Mouse (Mus musculus): ENCODE results near the gene 1700013H16Rik. TPM values are rescaled to one million over a fixed set of nuclear protein-coding genes. Genes with fewer than 3 reads are reported as not detected.

Gene 1700013H16Rik
- polyA plus RNA-seq, 1 experiment from 2014 or later = 0.15 TPM

- Histone ChIP-seq H3K4me3 (ENCODE audit: low read depth, low read length) (no peak overlapping the region), H3K4me1 (ENCODE audit: control insufficient read depth, insufficient read depth, low read length) (no peaks in the 10 kb centered on the region), H3K27me3 (ENCODE audit: control insufficient read depth, insufficient read depth, low read length) (no peaks in the 10 kb centered on the region), H3K9ac (ENCODE audit: low read length) (no peak overlapping the region), H3K4me2 (no peak overlapping the region), H3K36me3 (ENCODE audit: control insufficient read depth, insufficient read depth, low read length) (no peaks in the 10 kb centered on the region), H3K9me3 (ENCODE audit: control insufficient read depth, low read length) (no peaks in the 10 kb centered on the region), H3K27ac (ENCODE audit: low read depth, low read length) (no peak overlapping the region)
- ATAC-seq (ENCODE audit: low FRiP score) (no peak), DNase-seq (ENCODE audit: low spot score, missing footprints) (no peak)
- 69% methylated on average over 3 of the region's 3 CpGs for WGBS
Measured at GRCm38 (mm10) chrX:53702673-53703072, 55.0 kb downstream of the 1700013H16Rik start.

- no peak overlapping the region for H3K4me3 ChIP-seq (ENCODE audit: low read depth, low read length)
- no peak overlapping the region for H3K9ac ChIP-seq (ENCODE audit: low read length)
- H3K36me3 ChIP-seq (ENCODE audit: control insufficient read depth, insufficient read depth, low read length) = no peaks in the 10 kb centered on the region
- no peak overlapping the region for H3K27ac ChIP-seq (ENCODE audit: low read depth, low read length)
- H3K4me1 ChIP-seq (ENCODE audit: control insufficient read depth, insufficient read depth, low read length) = no peaks in the 10 kb centered on the region
- no peaks in the 10 kb centered on the region for H3K27me3 ChIP-seq (ENCODE audit: control insufficient read depth, insufficient read depth, low read length)
- no peak for ATAC-seq (ENCODE audit: low FRiP score)
- 91% methylated on average over 2 of the region's 2 CpGs for WGBS
- H3K9me3 ChIP-seq (ENCODE audit: control insufficient read depth, low read length) = no peaks in the 10 kb centered on the region
- DNase-seq (ENCODE audit: low spot score, missing footprints) = no peak
- H3K4me2 ChIP-seq = no peak overlapping the region
Measured at GRCm38 (mm10) chrX:53699225-53699624, 58.4 kb downstream of the 1700013H16Rik start.

- WGBS = 81% methylated on average over 9 of the region's 9 CpGs
- Histone ChIP-seq H3K9ac (ENCODE audit: low read length) (no peak overlapping the region), H3K27ac (ENCODE audit: low read depth, low read length) (no peak overlapping the region), H3K4me1 (ENCODE audit: control insufficient read depth, insufficient read depth, low read length) (no peaks in the 10 kb centered on the region), H3K4me2 (no peak overlapping the region), H3K9me3 (ENCODE audit: control insufficient read depth, low read length) (no peaks in the 10 kb centered on the region), H3K36me3 (ENCODE audit: control insufficient read depth, insufficient read depth, low read length) (no peaks in the 10 kb centered on the region), H3K4me3 (ENCODE audit: low read depth, low read length) (no peak overlapping the region), H3K27me3 (ENCODE audit: control insufficient read depth, insufficient read depth, low read length) (no peaks in the 10 kb centered on the region)
- no peak for ATAC-seq (ENCODE audit: low FRiP score)
- no peak for DNase-seq (ENCODE audit: low spot score, missing footprints)
Measured at GRCm38 (mm10) chrX:53694008-53694777, 63.4 kb downstream of the 1700013H16Rik start.

- Histone ChIP-seq H3K4me1 (ENCODE audit: control insufficient read depth, insufficient read depth, low read length) (no peaks in the 10 kb centered on the region), H3K9me3 (ENCODE audit: control insufficient read depth, low read length) (no peaks in the 10 kb centered on the region), H3K27ac (ENCODE audit: low read depth, low read length) (no peak overlapping the region), H3K27me3 (ENCODE audit: control insufficient read depth, insufficient read depth, low read length) (no peaks in the 10 kb centered on the region), H3K4me2 (no peak overlapping the region), H3K9ac (ENCODE audit: low read length) (no peak overlapping the region), H3K36me3 (ENCODE audit: control insufficient read depth, insufficient read depth, low read length) (no peaks in the 10 kb centered on the region), H3K4me3 (ENCODE audit: low read depth, low read length) (no peak overlapping the region)
- DNase-seq (ENCODE audit: low spot score, missing footprints) (no peak), ATAC-seq (ENCODE audit: low FRiP score) (no peak)
- 71% methylated on average over 2 of the region's 2 CpGs for WGBS
Measured at GRCm38 (mm10) chrX:53693141-53693540, 64.5 kb downstream of the 1700013H16Rik start.

Other genes with a start within 250 kb of the 1700013H16Rik start
- gene Rtl8c, start 149.8 kb downstream of the 1700013H16Rik start, polyA plus RNA-seq (2014; fragmentation: Nextera tagmentation; extraction: Ambion mirVana) = 52.7 and 56.2 TPM in 2 replicates
- gene Gm14597, start 148.9 kb downstream of the 1700013H16Rik start, polyA plus RNA-seq (2014; fragmentation: Nextera tagmentation; extraction: Ambion mirVana) = not detected in 2 replicates
- 85.0 and 98.1 TPM in 2 replicates for gene Rtl8a, start 114.1 kb downstream of the 1700013H16Rik start, polyA plus RNA-seq (2014; fragmentation: Nextera tagmentation; extraction: Ambion mirVana)
- 74.0 and 80.3 TPM in 2 replicates for gene Rtl8b, start 87.4 kb downstream of the 1700013H16Rik start, polyA plus RNA-seq (2014; fragmentation: Nextera tagmentation; extraction: Ambion mirVana)
- 0.27 and 0.37 TPM in 2 replicates for gene 4930502E18Rik, start 33.0 kb downstream of the 1700013H16Rik start, polyA plus RNA-seq (2014; fragmentation: Nextera tagmentation; extraction: Ambion mirVana)
- gene Zfp36l3, start 18.6 kb upstream of the 1700013H16Rik start, polyA plus RNA-seq (2014; fragmentation: Nextera tagmentation; extraction: Ambion mirVana) = not detected in 2 replicates
- gene Xlr, start 39.9 kb upstream of the 1700013H16Rik start, polyA plus RNA-seq (2014; fragmentation: Nextera tagmentation; extraction: Ambion mirVana) = 2.0 and 2.8 TPM in 2 replicates

Measured in midbrain, embryonic 11.5 days (tissue).